Comparison of ENCODE assay signal across 8 mouse cellular contexts in the genomic region with DNA sequence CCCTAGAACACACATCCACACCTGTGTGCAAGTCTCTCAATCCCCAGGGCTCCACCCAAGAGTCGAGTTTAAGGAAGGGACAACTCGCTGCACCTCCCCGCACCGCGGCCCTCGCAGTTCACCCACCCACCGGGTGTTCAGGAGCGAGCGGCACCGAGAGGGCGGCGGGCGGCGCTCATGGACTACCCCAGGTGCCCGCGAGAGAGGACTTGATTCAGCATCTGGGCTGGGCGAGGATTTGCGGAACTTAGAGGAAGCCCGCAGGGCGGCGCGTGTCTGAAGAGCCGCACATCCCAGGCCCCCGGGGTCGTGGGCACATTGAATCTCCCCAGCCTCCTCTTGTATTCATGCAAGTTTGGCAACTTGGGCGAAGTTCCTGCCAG. TPM values are rescaled to one million over a fixed set of nuclear protein-coding genes. Genes with fewer than 3 reads are reported as not detected.
A peak's percentile ranks its signal among the peaks of the same experiment; 100 is the strongest.
DNase-seq lines count a peak whose midpoint lies in the region; ATAC-seq and TF ChIP-seq lines count a peak whose summit lies in the region.

No protein-coding gene starts in this region.

- H3K4me2 ChIP-seq in intestine, postnatal 0 days (replicated peaks; ENCODE audit: low read depth), result peak overlapping the region; percentile 100
- peak overlapping the region; percentile 99 for H3K4me2 ChIP-seq in liver, embryonic 12.5 days
- H3K4me2 ChIP-seq in myocyte (ENCODE audit: low read depth), result peak overlapping the region; percentile 87
- H3K4me2 ChIP-seq in stomach, embryonic 14.5 days (replicated peaks; ENCODE audit: low read depth, low read length), result peak overlapping the region; percentile 91

- peak; percentile 63 for TF ChIP-seq CTCF in intestine, postnatal 0 days (IDR thresholded peaks at IDR 0.05; ENCODE audit: low read depth)

- WGBS in intestine, postnatal 0 days, result under 1% methylated on average over 26 of the region's 26 CpGs
- under 1% methylated on average over 26 of the region's 26 CpGs for WGBS in liver, embryonic 12.5 days (ENCODE audit: insufficient replicate concordance)
- WGBS in stomach, embryonic 14.5 days, result 0% methylated on average over 26 of the region's 26 CpGs

- no peaks in the 10 kb centered on the region for H3K79me2 ChIP-seq in myocyte (ENCODE audit: control insufficient read depth, insufficient read depth)

- ATAC-seq in intestine, postnatal 0 days, result peak; percentile 20
- ATAC-seq in liver, embryonic 12.5 days, result peak; percentile 34; the same call in 1 of the 2 replicates
- peak; percentile 35; the same call in 1 of the 2 replicates for ATAC-seq in stomach, embryonic 14.5 days (ENCODE audit: insufficient number of reproducible peaks, insufficient read depth, low FRiP score, low read depth)

- H3K4me1 ChIP-seq in intestine, postnatal 0 days (replicated peaks; ENCODE audit: control insufficient read depth, insufficient read depth, low read length), result no peaks in the 10 kb centered on the region; the same call in 1 of the 2 replicates
- H3K4me1 ChIP-seq in liver, embryonic 12.5 days, result peaks cover 28% of the 10 kb centered on the region
- peaks cover 23% of the 10 kb centered on the region for H3K4me1 ChIP-seq in stomach, embryonic 14.5 days (ENCODE audit: control insufficient read depth, insufficient read depth, low read length)

- H3K27ac ChIP-seq in intestine, postnatal 0 days (ENCODE audit: low read depth, low read length), result 0 out of 2 replicates have a peak overlapping the region, but pooled peaks have one; percentile 88
- H3K27ac ChIP-seq in liver, embryonic 12.5 days, result peak overlapping the region; percentile 51
- peak overlapping the region; percentile 91 for H3K27ac ChIP-seq in stomach, embryonic 14.5 days (ENCODE audit: low read length)

- H3ac ChIP-seq in myocyte (ENCODE audit: control insufficient read depth, insufficient read length), result peak overlapping the region; percentile 94

- peak overlapping the region; percentile 82 for H3K9ac ChIP-seq in intestine, postnatal 0 days (ENCODE audit: low read depth, low read length)
- peak overlapping the region; percentile 69 for H3K9ac ChIP-seq in liver, embryonic 12.5 days
- H3K9ac ChIP-seq in stomach, embryonic 14.5 days (replicated peaks; ENCODE audit: low read depth, low read length), result peak overlapping the region; percentile 73

- H3K27me3 ChIP-seq in intestine, postnatal 0 days (replicated peaks; ENCODE audit: control insufficient read depth, insufficient read depth, low read length), result peaks cover 11% of the 10 kb centered on the region
- H3K27me3 ChIP-seq in liver, embryonic 12.5 days (replicated peaks), result peaks cover 88% of the 10 kb centered on the region
- H3K27me3 ChIP-seq in myocyte (ENCODE audit: control insufficient read depth, insufficient read depth, insufficient read length), result no peaks in the 10 kb centered on the region
- H3K27me3 ChIP-seq in stomach, embryonic 14.5 days (ENCODE audit: control insufficient read depth, insufficient read depth, low read length), result no peaks in the 10 kb centered on the region; the same call in 1 of the 2 replicates

- intact Hi-C loops in heart, postnatal 10 days (cut with DNase I), result loop anchor here (1.0 to 5.0 kb wide), 5 partner anchors 87 to 331 kb away; no protein-coding TSS in a partner anchor

- TF ChIP-seq POLR2A in myocyte (IDR thresholded peaks at IDR 0.05; ENCODE audit: insufficient read length, low read depth), result no peak

- DNase-seq in heart, adult 11 months, result peak; percentile 97
- no peak for DNase-seq in heart, postnatal 10 days
- DNase-seq in cerebellum, postnatal 14 days, result peak; percentile 68 to 72
- DNase-seq in gastrocnemius, postnatal 25 days, result peak; percentile 59

- no peaks in the 10 kb centered on the region for H3K9me3 ChIP-seq in intestine, postnatal 0 days (ENCODE audit: control insufficient read depth)
- H3K9me3 ChIP-seq in liver, embryonic 12.5 days (replicated peaks), result no peaks in the 10 kb centered on the region
- H3K9me3 ChIP-seq in stomach, embryonic 14.5 days (ENCODE audit: control insufficient read depth, low read depth, low read length), result no peaks in the 10 kb centered on the region

- H3K4me3 ChIP-seq in intestine, postnatal 0 days (ENCODE audit: low read depth, low read length), result peak overlapping the region; percentile 87
- H3K4me3 ChIP-seq in liver, embryonic 12.5 days, result peak overlapping the region; percentile 77
- H3K4me3 ChIP-seq in myocyte, result peak overlapping the region; percentile 28
- peak overlapping the region; percentile 85 for H3K4me3 ChIP-seq in stomach, embryonic 14.5 days (ENCODE audit: low read depth, low read length)

- H3K36me3 ChIP-seq in intestine, postnatal 0 days (ENCODE audit: control insufficient read depth, insufficient read depth), result no peaks in the 10 kb centered on the region
- H3K36me3 ChIP-seq in liver, embryonic 12.5 days, result no peaks in the 10 kb centered on the region
- no peaks in the 10 kb centered on the region for H3K36me3 ChIP-seq in myocyte (ENCODE audit: control insufficient read depth, insufficient read depth)
- H3K36me3 ChIP-seq in stomach, embryonic 14.5 days (ENCODE audit: control insufficient read depth, insufficient read depth, low read length), result no peaks in the 10 kb centered on the region

TF ChIP-seq in myocyte, 11 proteins besides CTCF, POLR2A, EP300 and RAD21:
- no peak for TF ChIP-seq REST (IDR thresholded peaks at IDR 0.05; ENCODE audit: insufficient read depth, insufficient read length)
- no peak for TF ChIP-seq MYOD1 (IDR thresholded peaks at IDR 0.05; ENCODE audit: control insufficient read depth in 1 of 3, insufficient read length in 2 of 3, low read depth in 2 of 3)
- no peak for TF ChIP-seq MYOG (IDR thresholded peaks at IDR 0.05; ENCODE audit: control insufficient read depth in 1 of 3, insufficient read depth in 1 of 3, insufficient read length in 2 of 3, low read depth in 2 of 3)
- no peak for TF ChIP-seq TCF12 (IDR thresholded peaks at IDR 0.05; ENCODE audit: insufficient read depth, poor library complexity, severe bottlenecking)
- no peak for TF ChIP-seq CEBPB (IDR thresholded peaks at IDR 0.05; ENCODE audit: insufficient read depth, poor library complexity, severe bottlenecking)
- no peak for TF ChIP-seq MAX (IDR thresholded peaks at IDR 0.05; ENCODE audit: low read depth)
- no peak for TF ChIP-seq E2F4 (IDR thresholded peaks at IDR 0.05; ENCODE audit: insufficient read depth)
- TF ChIP-seq USF1 (IDR thresholded peaks at IDR 0.05; ENCODE audit: low read depth), result no peak
- no peak for TF ChIP-seq TCF3 (IDR thresholded peaks at IDR 0.05; ENCODE audit: insufficient read length, low read depth)
- no peak for TF ChIP-seq POLR2AphosphoS2 (IDR thresholded peaks at IDR 0.05; ENCODE audit: insufficient read length, low read depth)
- TF ChIP-seq SRF (IDR thresholded peaks at IDR 0.05; ENCODE audit: control insufficient read depth, insufficient read length, low read depth), result no peak

RNA-seq across cellular contexts. Expression of gene Bach2, which starts 1.1 kb away (rescaled TPM):
- total RNA-seq in heart, postnatal 10 days (2021), result 10 to 100 TPM; 16.8 to 17.9 TPM
- total RNA-seq in gastrocnemius, postnatal 25 days (2021), result 1 to 10 TPM; 2.9 to 3.0 TPM
- polyA plus RNA-seq in intestine, postnatal 0 days (2015; fragmentation: Nextera tagmentation; extraction: Ambion mirVana), result 1.1 and 1.4 TPM in 2 replicates
- 1.1 and 1.8 TPM in 2 replicates for polyA plus RNA-seq in liver, embryonic 12.5 days (2016; fragmentation: Nextera tagmentation; extraction: Ambion mirVana)
- polyA plus RNA-seq in myocyte (2012; fragmentation: generic; extraction: Trizol), result 0.29 TPM
- polyA plus RNA-seq in stomach, embryonic 14.5 days (2014; fragmentation: Nextera tagmentation; extraction: Ambion mirVana), result 8.4 and 10.0 TPM in 2 replicates

Comparison
In these comparisons a context has a peak if more than half of its experiments do, and no peak if none do; other contexts are left out.
1. DNase-seq: peak in heart, adult 11 months (single experiment), cerebellum, postnatal 14 days (2 of 2) and gastrocnemius, postnatal 25 days (single experiment); none in heart, postnatal 10 days (0 of 2).
2. H3K4me3 ChIP-seq: peak in every context shown above with its lines; median percentile 87 in intestine, postnatal 0 days; 85 in stomach, embryonic 14.5 days; 77 in liver, embryonic 12.5 days; 28 in myocyte.
3. Peak in every context shown above with its lines, with median percentiles within 50 percentile points of each other: ATAC-seq, H3K27ac ChIP-seq, H3K4me2 ChIP-seq and H3K9ac ChIP-seq.